Mouse (Mus musculus) heart, embryonic 12.5 days (tissue): ENCODE data around the gene Zdbf2. TPM values are rescaled to one million over a fixed set of nuclear protein-coding genes. Genes with fewer than 3 reads are reported as not detected.

Experiments
- microRNA-seq: library from miRNA; unstranded; fragments of <30 nt; microRNA quantifications from one replicate; pipeline ENCODE4, GENCODE M21; 2017
- polyA plus RNA-seq: library from polyadenylated mRNA; unstranded; fragments of >200 nt; fragmentation: Nextera tagmentation; extraction: Ambion mirVana; gene quantifications from 2 replicates; pipeline ENCODE4 v1.2.1, GENCODE M21; 2016

The Zdbf2 gene
- polyA plus RNA-seq, 1 experiment from 2014 or later = 10.7 TPM

Small RNA genes lying within 50 kb of the gene (microRNA-seq; reads per million reads assigned to microRNA genes)
- gene Gm24513 = 2.1 reads per million

Other genes with a start within 250 kb of the Zdbf2 start
- gene Ino80d, start 158.6 kb upstream of the Zdbf2 start, polyA plus RNA-seq = 10.4 and 11.1 TPM in 2 replicates
- 291 and 297 TPM in 2 replicates for gene Eef1b2, start 96.4 kb upstream of the Zdbf2 start, polyA plus RNA-seq
- gene Ndufs1, start 96.4 kb upstream of the Zdbf2 start, polyA plus RNA-seq = 327 and 338 TPM in 2 replicates
- gene Gpr1, start 58.7 kb upstream of the Zdbf2 start, polyA plus RNA-seq = 0.11 TPM in 1 of 2 replicates, not detected in the other
- 2.1 TPM in 2 replicates for gene Adam23, start 172.6 kb downstream of the Zdbf2 start, polyA plus RNA-seq